Mouse (Mus musculus) adrenal gland, adult (tissue): ENCODE data around the gene Ctnnd2.

Source experiments
- DNase-seq, 2 experiments: peaks; one replicate each; pipeline ENCODE4 v3.0.0; 2022 to 2023; ENCODE audit warnings: low spot score in 1 of 2; ENCODE audit not compliant: inconsistent age in 2 of 2

Gene Ctnnd2

GRCm38 (mm10) chr15:30235210-30236034 is 63.0 kb downstream of the Ctnnd2 start:
- DNase-seq, result no peak

DNA sequence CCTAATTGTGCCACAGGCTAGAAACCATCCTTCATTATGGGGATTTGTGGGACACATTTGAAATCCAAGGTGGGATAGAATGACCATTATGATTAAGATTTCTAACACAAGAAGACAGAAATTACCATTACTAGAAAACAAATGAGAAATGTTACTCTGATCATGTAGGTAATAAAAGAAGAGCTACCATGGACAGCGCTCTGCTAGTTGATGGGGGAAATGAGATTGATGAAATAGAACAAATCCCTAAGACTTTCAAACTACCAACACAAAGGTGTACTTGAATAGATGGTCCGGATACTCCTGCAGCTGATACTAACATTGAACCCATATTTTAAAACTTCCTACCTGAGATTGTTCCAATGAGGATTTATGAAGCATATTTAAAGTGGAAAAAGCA is 68.5 kb downstream of the Ctnnd2 start:
- no peak for DNase-seq

GRCm38 (mm10) chr15:30268822-30269221 is 96.4 kb downstream of the Ctnnd2 start:
- no peak for DNase-seq

GRCm38 (mm10) chr15:30271141-30271572 is 98.8 kb downstream of the Ctnnd2 start:
- no peak for DNase-seq

DNA sequence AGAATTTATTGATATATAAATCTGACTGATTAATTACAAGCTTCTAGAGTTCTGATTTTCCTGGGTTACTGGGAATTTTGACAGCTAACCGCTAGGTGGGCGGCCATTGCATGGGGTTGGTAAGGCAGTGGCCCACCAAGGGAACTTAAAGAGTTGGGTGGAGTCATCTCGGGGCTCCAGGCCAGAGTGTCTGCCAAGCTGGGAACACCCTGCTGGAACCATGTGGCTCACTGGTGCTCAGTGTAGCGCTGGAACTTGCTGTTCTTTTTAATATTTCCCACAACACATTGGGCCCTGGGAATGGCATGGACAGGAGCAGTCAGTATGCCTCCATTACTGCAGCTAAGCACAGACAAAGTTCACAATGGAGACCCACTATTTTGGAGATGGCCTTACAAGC is 99.9 kb downstream of the Ctnnd2 start:
- DNase-seq, result no peak

DNA sequence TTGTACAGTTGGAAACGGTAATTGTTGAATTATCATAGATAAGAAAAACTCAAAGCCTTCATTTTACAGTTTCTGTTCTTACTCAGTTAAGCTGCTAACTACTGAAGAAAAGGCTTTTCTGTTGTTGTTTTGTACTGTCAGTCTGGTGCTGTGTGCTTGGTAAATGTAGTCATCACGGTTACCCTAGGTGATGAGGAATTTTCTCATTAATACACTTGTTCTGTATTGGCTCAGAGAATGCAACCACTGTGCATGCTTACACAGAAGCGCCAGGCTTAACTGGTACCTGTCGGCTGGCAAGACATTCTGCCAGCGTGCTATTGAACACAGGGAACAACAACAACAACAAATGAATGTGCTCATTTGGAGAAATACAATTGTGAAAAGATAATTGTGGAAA is 103.3 kb downstream of the Ctnnd2 start:
- DNase-seq, result no peak

DNA sequence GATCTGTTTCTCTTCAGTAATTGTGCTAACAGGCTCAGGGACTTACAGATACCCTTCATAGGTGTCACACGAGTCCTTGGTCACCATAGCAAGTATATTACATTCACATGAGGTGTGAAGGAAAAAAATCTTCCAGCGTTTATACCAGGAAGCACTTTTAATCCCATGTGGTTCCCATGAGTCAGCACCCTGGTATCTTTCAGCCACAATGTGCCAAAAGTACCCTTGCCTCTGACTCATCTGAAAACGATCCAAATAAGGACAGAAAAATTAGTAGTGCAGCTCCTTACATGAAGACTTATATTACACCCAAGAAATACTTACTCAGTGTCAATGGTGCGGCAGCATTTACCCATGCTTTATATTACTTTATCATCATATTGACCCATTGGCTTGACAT is 104.3 kb downstream of the Ctnnd2 start:
- DNase-seq, result peak in 1 of 2 experiments; percentile 26

- no peak for DNase-seq
Observed at GRCm38 (mm10) chr15:30278610-30279009, 106.2 kb downstream of the Ctnnd2 start.

DNA sequence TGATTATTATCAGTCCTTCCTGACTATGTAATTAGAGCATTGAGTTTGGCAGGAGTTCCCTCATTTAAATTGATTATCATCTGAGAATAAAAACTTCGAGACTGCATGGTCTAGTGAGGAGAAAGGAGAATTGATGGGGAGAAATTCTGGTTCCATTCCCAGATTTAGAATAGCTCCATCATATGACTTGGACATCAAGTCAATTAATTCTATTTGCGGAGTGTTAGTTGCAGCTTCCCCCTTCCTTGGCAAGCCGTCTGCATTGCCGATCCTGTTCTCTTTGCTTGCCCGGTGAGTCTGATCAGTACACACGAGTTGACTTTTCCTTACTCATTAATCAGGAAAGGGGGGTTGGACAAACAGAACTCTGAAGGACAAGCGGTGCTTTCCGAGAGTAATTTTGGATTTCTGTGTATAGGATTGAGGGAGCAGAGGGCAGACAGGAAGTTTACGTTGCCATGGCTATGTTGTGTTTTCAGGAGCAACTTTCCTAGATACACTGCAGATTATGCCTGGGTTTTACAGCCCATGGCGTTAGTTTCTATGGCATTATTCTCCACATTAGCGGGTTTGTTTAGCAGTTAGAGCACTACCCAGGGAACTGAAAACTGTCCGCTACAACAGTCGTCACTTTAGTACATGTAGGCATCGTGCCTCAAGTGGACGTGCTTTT is 113.3 kb downstream of the Ctnnd2 start:
- DNase-seq, result no peak

DNA sequence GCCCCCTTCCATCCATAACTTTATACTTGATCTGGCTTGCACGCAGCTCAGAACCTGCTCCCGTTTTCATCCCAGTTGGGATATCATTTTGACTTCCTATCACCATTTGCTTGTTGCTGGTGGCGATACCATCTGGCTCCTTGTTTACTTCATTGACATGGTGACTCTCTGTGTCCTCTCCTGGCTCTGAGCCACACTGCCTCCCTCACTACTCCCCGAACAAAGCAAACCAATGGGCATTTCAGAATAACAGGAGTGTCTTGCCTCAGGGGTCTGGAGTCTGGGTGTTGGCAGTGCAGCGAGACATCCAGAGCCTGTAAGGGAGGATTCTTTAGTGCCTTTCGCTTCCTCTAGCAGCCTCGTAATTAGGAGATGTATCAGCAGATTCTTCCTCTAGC is 113.9 kb downstream of the Ctnnd2 start:
- DNase-seq, result no peak

GRCm38 (mm10) chr15:30302824-30303223 is 130.4 kb downstream of the Ctnnd2 start:
- no peak for DNase-seq

GRCm38 (mm10) chr15:30306437-30306836 is 134.0 kb downstream of the Ctnnd2 start:
- DNase-seq, result no peak

DNA sequence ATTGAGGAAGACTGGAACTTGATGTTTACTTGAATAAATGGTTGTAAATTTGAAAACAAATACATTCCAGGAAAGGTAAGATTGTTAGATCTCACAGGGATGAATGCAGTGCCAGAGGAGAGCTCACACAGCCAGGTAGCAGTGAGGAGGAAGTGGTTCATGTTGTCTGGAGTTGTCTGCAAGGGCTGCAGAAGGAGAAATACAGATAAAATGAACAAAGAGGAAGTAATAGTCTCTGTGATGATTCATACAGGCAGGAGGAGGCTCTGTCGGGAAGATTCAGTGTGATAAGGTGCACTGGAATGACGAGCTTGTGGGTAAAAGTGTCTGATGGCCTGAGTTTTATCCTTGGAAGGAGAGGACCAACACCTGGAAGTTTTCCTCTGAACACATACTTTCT is 150.2 kb downstream of the Ctnnd2 start:
- no peak for DNase-seq

- no peak for DNase-seq
Observed at GRCm38 (mm10) chr15:30333336-30334310, 161.2 kb downstream of the Ctnnd2 start.

DNA sequence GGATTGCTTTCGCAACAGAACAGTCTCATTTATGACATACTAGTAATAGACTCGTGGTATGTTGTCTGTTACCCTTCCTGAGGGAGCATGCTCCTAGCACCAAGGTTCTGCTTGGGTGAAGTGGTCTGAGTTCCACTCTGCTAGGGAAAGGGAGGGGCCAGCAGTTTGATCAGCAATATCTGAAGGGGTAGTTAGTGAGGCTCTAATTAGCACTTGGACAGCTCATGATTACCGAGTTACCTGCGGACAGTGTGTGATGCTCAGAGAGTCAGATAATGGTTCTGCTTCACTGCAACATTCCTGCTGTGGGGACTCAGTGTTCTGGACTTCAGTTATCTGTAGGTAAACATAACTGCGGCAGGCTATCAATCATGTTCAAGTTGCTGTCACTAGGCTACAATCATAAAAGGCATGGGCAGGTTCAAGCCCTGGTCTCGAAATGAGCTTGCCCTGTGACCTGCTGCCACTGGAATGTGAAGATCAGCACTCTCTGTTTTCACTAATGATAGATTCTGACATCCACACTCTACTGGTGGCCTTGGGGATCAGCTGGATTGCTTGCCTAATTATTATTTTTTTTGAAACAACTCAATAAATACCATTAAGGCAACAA is 166.3 kb downstream of the Ctnnd2 start:
- no peak for DNase-seq

DNA sequence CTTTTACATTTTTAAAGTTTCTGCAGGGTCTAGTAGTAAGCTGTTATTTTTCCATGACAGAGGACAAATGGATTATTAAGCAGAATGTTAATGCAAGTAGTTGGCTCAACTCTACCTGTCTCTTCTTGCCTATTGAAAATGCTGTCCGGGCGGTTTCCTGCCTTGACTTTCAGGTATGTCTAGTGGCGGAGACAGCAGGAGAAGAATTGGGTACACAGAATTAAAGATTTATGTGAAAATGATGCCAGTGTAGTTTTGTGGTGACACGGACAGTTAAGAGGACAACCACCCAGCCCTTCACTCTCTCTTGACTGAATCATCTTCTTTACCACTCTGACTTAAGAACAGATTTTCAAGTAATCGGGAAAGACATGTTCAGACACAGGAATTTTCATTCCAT is 173.4 kb downstream of the Ctnnd2 start:
- DNase-seq, result no peak

- no peak for DNase-seq
Observed at GRCm38 (mm10) chr15:30364491-30364890, 192.1 kb downstream of the Ctnnd2 start.

DNA sequence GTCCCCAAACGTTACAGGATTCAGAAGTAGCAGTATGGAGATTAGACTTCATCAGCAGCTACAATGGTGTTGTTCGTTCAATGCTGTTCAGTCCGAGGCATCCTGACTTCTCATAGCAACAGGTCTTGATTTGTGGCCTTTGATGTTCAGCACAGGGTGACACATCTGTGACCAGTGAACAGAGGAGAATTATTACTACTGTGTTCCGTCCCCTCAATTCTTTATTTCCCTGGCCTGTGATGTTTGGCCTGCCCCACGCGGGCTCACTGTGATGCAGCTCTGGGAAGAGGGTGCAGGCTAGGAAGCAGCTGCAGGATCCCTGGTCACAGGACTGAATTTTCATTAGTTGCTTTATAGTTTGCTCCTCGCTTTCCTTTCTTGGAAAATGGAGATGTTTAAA is 197.6 kb downstream of the Ctnnd2 start:
- no peak for DNase-seq

DNA sequence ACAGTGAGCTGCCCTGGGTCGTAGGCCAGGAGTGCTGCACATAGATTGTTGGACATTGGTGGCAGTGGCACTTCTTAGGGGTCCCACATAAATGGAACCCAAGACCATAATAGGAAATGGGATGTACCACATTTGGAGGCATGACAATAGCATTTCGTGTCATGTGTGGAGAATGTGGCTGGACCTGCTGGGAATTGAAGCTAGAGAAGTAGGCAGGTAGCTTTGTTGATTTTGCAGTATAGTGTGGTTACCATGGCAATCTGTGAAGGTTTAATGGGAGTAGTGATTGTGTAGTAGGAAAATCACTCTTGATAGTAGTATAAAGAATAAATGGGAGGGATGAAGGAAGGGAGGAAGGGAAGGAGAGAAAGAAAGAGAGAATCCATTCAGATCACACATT is 198.8 kb downstream of the Ctnnd2 start:
- DNase-seq, result no peak

DNA sequence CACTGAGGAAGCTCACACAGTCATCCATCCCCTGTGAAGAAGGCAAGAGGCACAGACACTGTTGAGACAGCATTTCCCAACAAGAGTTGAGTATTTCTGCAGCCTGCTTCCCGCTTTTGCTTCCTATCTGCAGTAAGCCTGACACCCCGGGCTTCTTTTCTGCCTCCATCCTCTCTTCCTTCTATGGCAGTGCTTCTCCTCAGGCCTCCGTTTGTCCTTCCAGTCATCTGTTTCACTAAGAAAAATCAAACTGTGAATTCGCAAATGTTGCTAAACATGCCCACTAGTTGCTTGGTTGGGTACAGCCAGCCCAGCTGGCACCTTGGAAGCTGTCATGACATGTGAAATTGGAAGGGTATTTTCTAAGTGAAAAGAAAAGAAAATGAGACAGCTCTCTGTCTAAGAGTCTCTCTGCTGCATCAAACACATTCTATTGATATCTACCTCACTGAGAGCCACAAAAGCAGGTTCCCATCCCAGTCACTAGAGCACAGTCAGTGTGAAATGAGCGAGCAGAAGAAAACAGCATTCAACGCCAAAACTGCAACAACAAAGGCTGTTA is 201.3 kb downstream of the Ctnnd2 start:
- no peak for DNase-seq

DNA sequence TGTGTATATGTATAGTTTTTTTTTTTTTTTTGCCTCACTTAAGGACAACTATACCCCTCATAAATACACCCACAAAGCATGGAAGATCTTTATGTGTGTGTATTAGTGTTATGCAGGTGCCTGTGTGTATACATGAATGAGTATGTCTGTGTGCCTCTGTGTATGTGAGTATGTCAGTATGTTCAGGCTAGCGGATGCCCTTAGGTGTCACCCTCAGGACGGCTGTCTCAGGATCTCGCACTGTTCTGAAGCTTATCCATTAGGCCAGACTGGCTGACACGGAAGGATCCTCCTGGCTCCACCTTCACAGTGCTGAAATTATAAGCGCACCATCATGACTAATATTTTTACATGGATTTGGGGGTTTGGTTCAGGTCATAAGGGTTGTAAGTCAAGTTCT is 202.5 kb downstream of the Ctnnd2 start:
- DNase-seq, result no peak
